Mouse (Mus musculus): ENCODE results near the gene Actg1. TPM values are rescaled to one million over a fixed set of nuclear protein-coding genes. Genes with fewer than 3 reads are reported as not detected.

Gene Actg1
- polyA plus RNA-seq, 1 experiment = 951 TPM

- TF ChIP-seq POLR2A (IDR thresholded peaks at IDR 0.05; ENCODE audit: low read depth, low read length) (no peak), CTCF (IDR thresholded peaks at IDR 0.05; ENCODE audit: extremely low read depth, insufficient read depth, insufficient read length, insufficient replicate concordance) (no peak)
- Histone ChIP-seq H3K36me3 (ENCODE audit: control insufficient read depth, insufficient read depth, low read length) (peaks cover 7% of the 10 kb centered on the region), H3K27me3 (ENCODE audit: control insufficient read depth, insufficient read depth, low read length) (no peaks in the 10 kb centered on the region), H3K4me3 (ENCODE audit: extremely low read depth, insufficient read depth, insufficient read length) (no peak overlapping the region), H3K4me1 (ENCODE audit: control insufficient read depth, insufficient read depth, insufficient read length) (peaks cover 9% of the 10 kb centered on the region), H3K27ac (ENCODE audit: insufficient read depth, low read length) (no peak overlapping the region)
- WGBS = 95% methylated on average over 10 of the region's 10 CpGs
- DNase-seq (ENCODE audit: low read depth in 1 of 2, low spot score in 2 of 2) = no peak
Observed at GRCm38 (mm10) chr11:120375324-120375723, 27.0 kb upstream of the Actg1 start.

DNA sequence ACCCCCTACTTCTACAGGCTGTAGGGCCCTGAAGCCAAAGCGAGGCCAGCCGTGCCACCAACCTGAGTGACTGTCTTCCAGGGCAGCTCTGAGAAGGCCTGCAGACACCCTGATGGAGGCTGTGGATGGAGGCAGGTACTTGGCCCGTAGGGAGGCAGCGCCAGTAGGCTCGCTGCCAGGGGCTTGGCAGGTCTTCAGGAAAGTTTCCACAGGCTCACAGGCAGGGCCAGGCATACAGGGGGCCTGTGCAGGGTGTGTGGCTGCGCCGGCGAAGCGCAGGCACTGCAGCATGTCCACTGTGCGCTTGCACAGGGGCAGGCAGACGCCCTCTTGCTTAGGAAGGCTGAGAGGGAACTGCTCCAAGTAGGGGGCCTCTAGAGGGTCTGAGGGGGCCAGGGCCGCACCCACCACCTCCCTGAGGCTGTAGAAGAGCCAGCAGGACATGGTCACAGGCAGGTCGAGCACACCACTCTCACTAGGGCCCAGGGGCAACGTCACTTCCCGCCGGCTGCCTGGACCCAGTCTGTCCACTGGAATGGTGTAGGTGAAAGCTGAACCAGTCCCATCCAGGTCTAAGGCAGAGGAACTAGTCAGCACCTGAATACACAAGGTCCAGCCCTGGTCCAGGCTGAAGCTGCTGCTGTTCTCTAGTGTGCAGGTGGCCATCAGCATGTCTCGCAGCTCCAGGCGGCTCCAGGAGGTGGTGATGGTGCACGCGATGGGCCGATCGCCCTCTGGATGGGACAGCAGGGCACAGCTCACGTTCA, 25.7 kb upstream of the Actg1 start:
- DNase-seq (ENCODE audit: low read depth in 1 of 2, low spot score in 2 of 2) = no peak
- H3K36me3 ChIP-seq (ENCODE audit: control insufficient read depth, insufficient read depth, low read length) = peaks cover 7% of the 10 kb centered on the region
- H3K27ac ChIP-seq (ENCODE audit: insufficient read depth, low read length) = no peak overlapping the region
- 92% methylated on average over 23 of the region's 23 CpGs for WGBS
- H3K27me3 ChIP-seq (ENCODE audit: control insufficient read depth, insufficient read depth, low read length) = no peaks in the 10 kb centered on the region
- H3K4me1 ChIP-seq (ENCODE audit: control insufficient read depth, insufficient read depth, insufficient read length) = peaks cover 11% of the 10 kb centered on the region
- no peak for TF ChIP-seq POLR2A (IDR thresholded peaks at IDR 0.05; ENCODE audit: low read depth, low read length)
- TF ChIP-seq CTCF (IDR thresholded peaks at IDR 0.05; ENCODE audit: extremely low read depth, insufficient read depth, insufficient read length, insufficient replicate concordance) = no peak
- no peak overlapping the region for H3K4me3 ChIP-seq (ENCODE audit: extremely low read depth, insufficient read depth, insufficient read length)

- no peak for DNase-seq (ENCODE audit: low read depth in 1 of 2, low spot score in 2 of 2)
- no peak for TF ChIP-seq POLR2A (IDR thresholded peaks at IDR 0.05; ENCODE audit: low read depth, low read length)
- no peak for TF ChIP-seq CTCF (IDR thresholded peaks at IDR 0.05; ENCODE audit: extremely low read depth, insufficient read depth, insufficient read length, insufficient replicate concordance)
- peaks cover 7% of the 10 kb centered on the region for H3K36me3 ChIP-seq (ENCODE audit: control insufficient read depth, insufficient read depth, low read length)
- no peaks in the 10 kb centered on the region for H3K27me3 ChIP-seq (ENCODE audit: control insufficient read depth, insufficient read depth, low read length)
- H3K27ac ChIP-seq (ENCODE audit: insufficient read depth, low read length) = no peak overlapping the region
- WGBS = 93% methylated on average over 13 of the region's 13 CpGs
- H3K4me3 ChIP-seq (ENCODE audit: extremely low read depth, insufficient read depth, insufficient read length) = no peak overlapping the region
- H3K4me1 ChIP-seq (ENCODE audit: control insufficient read depth, insufficient read depth, insufficient read length) = peaks cover 9% of the 10 kb centered on the region
Observed at GRCm38 (mm10) chr11:120373025-120373424, 24.7 kb upstream of the Actg1 start.

GRCm38 (mm10) chr11:120369656-120370055, 21.3 kb upstream of the Actg1 start:
- peaks cover 2% of the 10 kb centered on the region; the same call in 1 of the 2 replicates for H3K4me1 ChIP-seq (ENCODE audit: control insufficient read depth, insufficient read depth, insufficient read length)
- peak in 1 of 2 experiments; percentile 63 for DNase-seq (ENCODE audit: low read depth in 1 of 2, low spot score in 2 of 2)
- no peaks in the 10 kb centered on the region for H3K27me3 ChIP-seq (ENCODE audit: control insufficient read depth, insufficient read depth, low read length)
- no peak overlapping the region for H3K27ac ChIP-seq (ENCODE audit: insufficient read depth, low read length)
- no peak for TF ChIP-seq POLR2A (IDR thresholded peaks at IDR 0.05; ENCODE audit: low read depth, low read length)
- TF ChIP-seq CTCF (IDR thresholded peaks at IDR 0.05; ENCODE audit: extremely low read depth, insufficient read depth, insufficient read length, insufficient replicate concordance) = peak; percentile 76; the same call in 1 of the 2 replicates
- WGBS = 60% methylated on average over 8 of the region's 8 CpGs
- H3K4me3 ChIP-seq (ENCODE audit: extremely low read depth, insufficient read depth, insufficient read length) = no peak overlapping the region
- peaks cover 5% of the 10 kb centered on the region for H3K36me3 ChIP-seq (ENCODE audit: control insufficient read depth, insufficient read depth, low read length)

- Histone ChIP-seq H3K36me3 (ENCODE audit: control insufficient read depth, insufficient read depth, low read length) (no peaks in the 10 kb centered on the region), H3K27me3 (ENCODE audit: control insufficient read depth, insufficient read depth, low read length) (no peaks in the 10 kb centered on the region), H3K4me3 (ENCODE audit: extremely low read depth, insufficient read depth, insufficient read length) (no peak overlapping the region), H3K4me1 (ENCODE audit: control insufficient read depth, insufficient read depth, insufficient read length) (peaks cover 2% of the 10 kb centered on the region; the same call in 1 of the 2 replicates), H3K27ac (ENCODE audit: insufficient read depth, low read length) (no peak overlapping the region)
- no peak for DNase-seq (ENCODE audit: low read depth in 1 of 2, low spot score in 2 of 2)
- 44% methylated on average over 7 of the region's 7 CpGs for WGBS
- no peak for TF ChIP-seq CTCF (IDR thresholded peaks at IDR 0.05; ENCODE audit: extremely low read depth, insufficient read depth, insufficient read length, insufficient replicate concordance)
- TF ChIP-seq POLR2A (IDR thresholded peaks at IDR 0.05; ENCODE audit: low read depth, low read length) = no peak
Observed at GRCm38 (mm10) chr11:120366443-120367027, 18.2 kb upstream of the Actg1 start.

- DNase-seq (ENCODE audit: low read depth in 1 of 2, low spot score in 2 of 2) = no peak
- H3K4me3 ChIP-seq (ENCODE audit: extremely low read depth, insufficient read depth, insufficient read length) = no peak overlapping the region
- 88% methylated on average over 6 of the region's 6 CpGs for WGBS
- no peaks in the 10 kb centered on the region for H3K27me3 ChIP-seq (ENCODE audit: control insufficient read depth, insufficient read depth, low read length)
- TF ChIP-seq POLR2A (IDR thresholded peaks at IDR 0.05; ENCODE audit: low read depth, low read length) = no peak
- TF ChIP-seq CTCF (IDR thresholded peaks at IDR 0.05; ENCODE audit: extremely low read depth, insufficient read depth, insufficient read length, insufficient replicate concordance) = no peak
- no peaks in the 10 kb centered on the region for H3K4me1 ChIP-seq (ENCODE audit: control insufficient read depth, insufficient read depth, insufficient read length)
- H3K27ac ChIP-seq (ENCODE audit: insufficient read depth, low read length) = no peak overlapping the region
- H3K36me3 ChIP-seq (ENCODE audit: control insufficient read depth, insufficient read depth, low read length) = no peaks in the 10 kb centered on the region
Observed at GRCm38 (mm10) chr11:120362891-120363290, 14.5 kb upstream of the Actg1 start.

DNA sequence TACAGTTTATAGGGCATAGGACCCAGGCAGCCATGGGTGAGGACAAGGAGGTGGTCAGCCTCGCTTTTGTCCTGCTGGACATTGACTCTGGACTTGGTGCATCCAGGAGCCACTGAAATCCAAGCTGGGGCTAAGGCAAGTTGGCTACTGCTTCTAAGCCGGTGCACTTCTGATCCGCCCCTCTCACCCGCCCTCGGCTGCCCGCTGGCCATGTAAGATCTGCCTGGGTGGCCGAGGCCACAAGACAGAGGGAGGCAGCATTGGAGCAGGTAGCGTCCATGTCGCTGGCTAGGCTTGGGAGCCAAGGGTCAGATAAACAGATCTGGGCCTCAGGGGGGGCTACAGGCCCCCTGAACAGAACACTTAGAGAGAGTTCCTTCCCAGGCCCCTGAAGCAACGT, 13.0 kb upstream of the Actg1 start, which contains the start of gene Fscn2:
Gene Fscn2 (plus strand): TSS at position 240 of the 400 bp plus-strand sequence.
- no peak for DNase-seq (ENCODE audit: low read depth in 1 of 2, low spot score in 2 of 2)
- TF ChIP-seq CTCF (IDR thresholded peaks at IDR 0.05; ENCODE audit: extremely low read depth, insufficient read depth, insufficient read length, insufficient replicate concordance) (no peak), POLR2A (IDR thresholded peaks at IDR 0.05; ENCODE audit: low read depth, low read length) (no peak)
- H3K4me3 ChIP-seq (ENCODE audit: extremely low read depth, insufficient read depth, insufficient read length) = no peak within 1 kb of the TSS
- H3K36me3 ChIP-seq (ENCODE audit: control insufficient read depth, insufficient read depth, low read length) = no peaks in the 10 kb centered on the region
- no peak within 1 kb of the TSS for H3K27ac ChIP-seq (ENCODE audit: insufficient read depth, low read length)
- 93% methylated on average over 10 of the region's 10 CpGs for WGBS
- H3K27me3 ChIP-seq (ENCODE audit: control insufficient read depth, insufficient read depth, low read length) = no peaks in the 10 kb centered on the region
- H3K4me1 ChIP-seq (ENCODE audit: control insufficient read depth, insufficient read depth, insufficient read length) = no peaks in the 10 kb centered on the region
